In genomic region chr1:135248434-135248850, GRCm38 (mm10) we compare ENCODE assay signal across 10 mouse cellular contexts. TPM values are rescaled to one million over a fixed set of nuclear protein-coding genes. Genes with fewer than 3 reads are reported as not detected.
A peak's percentile ranks its signal among the peaks of the same experiment; 100 is the strongest.
DNase-seq lines count a peak whose midpoint lies in the region; ATAC-seq and TF ChIP-seq lines count a peak whose summit lies in the region.
"Had no signal": no experiment of that assay in that cellular context is flagged by ENCODE, and none has a peak within 500 bp of the region (broad histone marks: within the 10 kb centered on the region; RNA-seq: fewer than 3 reads in every experiment).

No protein-coding gene starts in this region.

- H3K4me1 ChIP-seq in heart, embryonic 14.5 days (ENCODE audit: control insufficient read depth in 2 of 2, insufficient read depth in 2 of 2, low read length in 2 of 2): peaks cover 8 to 16% of the 10 kb centered on the region in 2 experiments
- H3K4me1 ChIP-seq in embryonic facial prominence, embryonic 15.5 days: peaks cover 15% of the 10 kb centered on the region
- H3K4me1 ChIP-seq in midbrain, embryonic 11.5 days (ENCODE audit: control insufficient read depth, insufficient read depth, low read length): no peaks in the 10 kb centered on the region
- H3K4me1 ChIP-seq in stomach, postnatal 0 days (replicated peaks; ENCODE audit: control insufficient read depth, insufficient read depth): no peaks in the 10 kb centered on the region; the same call in 1 of the 2 replicates

- peak overlapping the region in 1 of 2 experiments; percentile 14; a peak in 1 of 4 replicates for H3K4me3 ChIP-seq in heart, embryonic 14.5 days (ENCODE audit: control insufficient read depth in 1 of 2, insufficient read depth in 1 of 2, low read depth in 1 of 2, low read length in 2 of 2)
- H3K4me3 ChIP-seq in embryonic facial prominence, embryonic 15.5 days (replicated peaks): no peak overlapping the region
- peak overlapping the region; percentile 18 for H3K4me3 ChIP-seq in midbrain, embryonic 11.5 days (ENCODE audit: low read depth, low read length)
- no peak overlapping the region for H3K4me3 ChIP-seq in stomach, postnatal 0 days (ENCODE audit: low read depth, low read length)

- H3K27ac ChIP-seq in heart, embryonic 14.5 days (replicated peaks in 1 of 2; ENCODE audit: control insufficient read depth in 1 of 2, insufficient read depth in 1 of 2, low read depth in 2 of 2, low read length in 2 of 2): no peak overlapping the region
- H3K27ac ChIP-seq in embryonic facial prominence, embryonic 15.5 days (replicated peaks): no peak overlapping the region
- no peak overlapping the region for H3K27ac ChIP-seq in midbrain, embryonic 11.5 days (ENCODE audit: low read depth, low read length)
- 0 out of 2 replicates have a peak overlapping the region, but pooled peaks have one; percentile 30 for H3K27ac ChIP-seq in stomach, postnatal 0 days (replicated peaks)
- H3K27ac ChIP-seq: liver, embryonic 14.5 days had no signal

- no peak for ATAC-seq in heart, embryonic 14.5 days (ENCODE audit: insufficient number of reproducible peaks, insufficient read depth, low FRiP score, low read depth)
- peak; percentile 65 for ATAC-seq in embryonic facial prominence, embryonic 15.5 days (ENCODE audit: insufficient number of reproducible peaks, low FRiP score, low TSS enrichment, low read depth)
- peak; percentile 42; the same call in 1 of the 2 replicates for ATAC-seq in midbrain, embryonic 11.5 days (ENCODE audit: low FRiP score)
- peak; percentile 85 for ATAC-seq in stomach, postnatal 0 days (ENCODE audit: low FRiP score, low TSS enrichment)

- 9% methylated on average over 15 of the region's 15 CpGs for WGBS in heart, embryonic 14.5 days
- 5% methylated on average over 15 of the region's 15 CpGs for WGBS in embryonic facial prominence, embryonic 15.5 days
- WGBS in midbrain, embryonic 11.5 days: 7% methylated on average over 15 of the region's 15 CpGs
- 7% methylated on average over 15 of the region's 15 CpGs for WGBS in stomach, postnatal 0 days

- H3K9ac ChIP-seq in heart, embryonic 14.5 days (ENCODE audit: low read length): no peak overlapping the region
- no peak overlapping the region for H3K9ac ChIP-seq in embryonic facial prominence, embryonic 15.5 days
- peak overlapping the region; percentile 26; the same call in 1 of the 2 replicates for H3K9ac ChIP-seq in midbrain, embryonic 11.5 days (ENCODE audit: low read length)
- H3K9ac ChIP-seq in stomach, postnatal 0 days (ENCODE audit: low read length): no peak overlapping the region
- H3K9ac ChIP-seq: liver, embryonic 14.5 days had no signal

- peak overlapping the region; percentile 36 for H3K4me2 ChIP-seq in heart, embryonic 14.5 days (ENCODE audit: low read length)
- H3K4me2 ChIP-seq in embryonic facial prominence, embryonic 15.5 days (replicated peaks): peak overlapping the region; percentile 23; the same call in 1 of the 2 replicates
- peak overlapping the region; percentile 42 for H3K4me2 ChIP-seq in midbrain, embryonic 11.5 days
- no peak overlapping the region; the same call in 1 of the 2 replicates for H3K4me2 ChIP-seq in stomach, postnatal 0 days (replicated peaks; ENCODE audit: low read depth)

- H3K27me3 ChIP-seq in heart, embryonic 14.5 days (ENCODE audit: control insufficient read depth, insufficient read depth, low read length): peaks cover 28% of the 10 kb centered on the region
- H3K27me3 ChIP-seq in embryonic facial prominence, embryonic 15.5 days: no peaks in the 10 kb centered on the region
- H3K27me3 ChIP-seq in midbrain, embryonic 11.5 days (ENCODE audit: control insufficient read depth, insufficient read depth, low read length): no peaks in the 10 kb centered on the region
- no peaks in the 10 kb centered on the region for H3K27me3 ChIP-seq in stomach, postnatal 0 days (ENCODE audit: control insufficient read depth, insufficient read depth, low read length)

- DNase-seq in heart, adult 11 months: no peak
- peak; percentile 88 for DNase-seq in kidney, adult 18-20 months
- DNase-seq in left cerebral cortex, postnatal 10 days (ENCODE audit: extremely low spot score in 1 of 2, low spot score in 2 of 2): peak; percentile 54 to 56
- peak; percentile 84 for DNase-seq in midbrain, embryonic 11.5 days (ENCODE audit: low spot score, missing footprints)
- DNase-seq in stomach, postnatal 0 days (ENCODE audit: low spot score): peak; percentile 95
- no peak for DNase-seq in gastrocnemius, adult 8-10 months (ENCODE audit: low spot score in 2 of 2)

- no peak for TF ChIP-seq CTCF in stomach, postnatal 0 days (IDR thresholded peaks at IDR 0.05; ENCODE audit: low read depth)

- no peaks in the 10 kb centered on the region for H3K36me3 ChIP-seq in heart, embryonic 14.5 days (ENCODE audit: control insufficient read depth, insufficient read depth, low read length)
- no peaks in the 10 kb centered on the region for H3K36me3 ChIP-seq in embryonic facial prominence, embryonic 15.5 days
- H3K36me3 ChIP-seq in midbrain, embryonic 11.5 days (ENCODE audit: control insufficient read depth, insufficient read depth, low read length): no peaks in the 10 kb centered on the region
- H3K36me3 ChIP-seq in stomach, postnatal 0 days (ENCODE audit: control insufficient read depth, insufficient read depth, low read length): no peaks in the 10 kb centered on the region
- H3K36me3 ChIP-seq: G1E had no signal

- intact Hi-C loops in left cerebral cortex, postnatal 10 days (cut with DNase I): no loop called here

- no peak for TF ChIP-seq EP300 in stomach, postnatal 0 days (optimal IDR thresholded peaks at IDR 0.05)

- no peaks in the 10 kb centered on the region for H3K9me3 ChIP-seq in heart, embryonic 14.5 days (ENCODE audit: control insufficient read depth, low read length)
- no peaks in the 10 kb centered on the region for H3K9me3 ChIP-seq in embryonic facial prominence, embryonic 15.5 days (replicated peaks)
- H3K9me3 ChIP-seq in midbrain, embryonic 11.5 days (ENCODE audit: control insufficient read depth, low read length): no peaks in the 10 kb centered on the region
- H3K9me3 ChIP-seq in stomach, postnatal 0 days (ENCODE audit: control insufficient read depth, low read length): no peaks in the 10 kb centered on the region
- H3K9me3 ChIP-seq: G1E had no signal

RNA-seq across cellular contexts. Expression of gene Elf3, which starts 9.9 kb away (rescaled TPM):
- polyA plus RNA-seq in heart, embryonic 14.5 days (2014; fragmentation: Nextera tagmentation; extraction: Ambion mirVana): 0.13 and 0.39 TPM in 2 replicates
- polyA plus RNA-seq in embryonic facial prominence, embryonic 15.5 days (2015; fragmentation: Nextera tagmentation; extraction: Ambion mirVana): 26.8 and 30.2 TPM in 2 replicates
- not detected for total RNA-seq in left cerebral cortex, postnatal 10 days (2021)
- polyA plus RNA-seq in midbrain, embryonic 11.5 days (2014; fragmentation: Nextera tagmentation; extraction: Ambion mirVana): 0.21 and 0.42 TPM in 2 replicates
- polyA plus RNA-seq in stomach, postnatal 0 days (2015; fragmentation: Nextera tagmentation; extraction: Ambion mirVana): 152 and 162 TPM in 2 replicates
- 1 to 10 TPM in 1 of 4 experiments, under 1 TPM in 3; 0.20 to 1.2 (median 0.58) TPM for total RNA-seq in gastrocnemius, adult 8-10 months (2022)
- total RNA-seq: G1E had no signal
- polyA plus RNA-seq: G1E had no signal

RNA-seq across cellular contexts. Expression of gene Rnpep, which starts 35.4 kb away (rescaled TPM):
- 53.4 and 56.2 TPM in 2 replicates for polyA plus RNA-seq in heart, embryonic 14.5 days (2014; fragmentation: Nextera tagmentation; extraction: Ambion mirVana)
- 94.1 and 105 TPM in 2 replicates for polyA plus RNA-seq in embryonic facial prominence, embryonic 15.5 days (2015; fragmentation: Nextera tagmentation; extraction: Ambion mirVana)
- 10 to 100 TPM; 47.3 to 52.1 TPM for total RNA-seq in left cerebral cortex, postnatal 10 days (2021)
- 95.8 and 96.2 TPM in 2 replicates for polyA plus RNA-seq in midbrain, embryonic 11.5 days (2014; fragmentation: Nextera tagmentation; extraction: Ambion mirVana)
- polyA plus RNA-seq in stomach, postnatal 0 days (2015; fragmentation: Nextera tagmentation; extraction: Ambion mirVana): 54.7 and 61.2 TPM in 2 replicates
- total RNA-seq in gastrocnemius, adult 8-10 months (2022): 10 to 100 TPM; 12.6 to 15.4 (median 13.5) TPM

Comparison
In these comparisons a context has a peak if more than half of its experiments do, and no peak if none do; other contexts are left out.
1. DNase-seq: peak in kidney, adult 18-20 months (single experiment), left cerebral cortex, postnatal 10 days (2 of 2), midbrain, embryonic 11.5 days (single experiment) and stomach, postnatal 0 days (single experiment); none in heart, adult 11 months (single experiment) and gastrocnemius, adult 8-10 months (0 of 2).
2. RNA of gene Elf3, which starts 9.9 kb away (polyA plus RNA-seq): 152 to 162 TPM in stomach, postnatal 0 days and 26.8 to 30.2 TPM in embryonic facial prominence, embryonic 15.5 days; 0.21 to 0.42 TPM in midbrain, embryonic 11.5 days and 0.13 to 0.39 TPM in heart, embryonic 14.5 days; every median in the first group is over 10 times any median in the second.